Mouse (Mus musculus) liver, postnatal 0 days (tissue): ENCODE data around the gene Zdhhc25. TPM values are rescaled to one million over a fixed set of nuclear protein-coding genes. Genes with fewer than 3 reads are reported as not detected.

Source experiments
- ATAC-seq: fragments of 200-750 bp; cut with Nextera tagmentation; 2 replicates; pipeline ENCODE4 v1.8.0; 2017; ENCODE audit warnings: mild to moderate bottlenecking, moderate library complexity
- DNase-seq: peaks from one replicate; pipeline ENCODE4 v3.0.0-alpha.2; 2016
- H3K27ac ChIP-seq: fragments of 300-500 bp; sonication (generic); 2 replicates; pipeline ENCODE4 v1.5.1; 2014; ENCODE audit warnings: antibody characterized with exemption, moderate library complexity, mild to moderate bottlenecking, low read depth
- H3K27me3 ChIP-seq: fragments of 300-500 bp; sonication (generic); 2 replicates; pipeline ENCODE4 v1.6.1; 2014; ENCODE audit warnings: low read length, control low read depth, mixed read lengths; ENCODE audit not compliant: insufficient read depth
- H3K36me3 ChIP-seq: fragments of 300-500 bp; sonication (generic); replicated peaks from 2 replicates; pipeline ENCODE4 v1.6.1; 2014; ENCODE audit warnings: mild to moderate bottlenecking, control low read depth, low read length, moderate library complexity, mixed read lengths; ENCODE audit not compliant: insufficient read depth
- H3K4me1 ChIP-seq: fragments of 300-500 bp; sonication (generic); 2 replicates; pipeline ENCODE4 v1.6.1; 2014; ENCODE audit warnings: antibody characterized with exemption, mild to moderate bottlenecking, control low read depth; ENCODE audit not compliant: insufficient read depth
- H3K4me2 ChIP-seq: fragments of 300-500 bp; sonication (generic); 2 replicates; pipeline ENCODE4 v1.6.1; 2014; ENCODE audit warnings: low read depth, mild to moderate bottlenecking, low read length, moderate library complexity, mixed read lengths
- H3K4me3 ChIP-seq: fragments of 300-500 bp; sonication (generic); 2 replicates; pipeline ENCODE4 v1.5.1; 2014; ENCODE audit warnings: low read depth, low read length
- H3K9ac ChIP-seq: fragments of 300-500 bp; sonication (generic); replicated peaks from 2 replicates; pipeline ENCODE4 v1.6.1; 2014; ENCODE audit warnings: mild to moderate bottlenecking, moderate library complexity
- H3K9me3 ChIP-seq: fragments of 300-500 bp; sonication (generic); 2 replicates; pipeline ENCODE4 v1.6.1; 2016; ENCODE audit warnings: mild to moderate bottlenecking, control low read depth, low read length, mixed read lengths
- CTCF ChIP-seq: sonication (generic); IDR thresholded peaks from 2 replicates; pipeline ENCODE4 v1.5.1; 2016; ENCODE audit warnings: antibody characterized with exemption, low read depth
- EP300 ChIP-seq: IDR thresholded peaks from 2 replicates; pipeline ENCODE4 v1.6.1; 2016; ENCODE audit warnings: antibody characterized with exemption, low read depth, mild to moderate bottlenecking
- WGBS: fragments of 180-500 bp; shearing (Covaris S2); extraction: QIAGEN DNeasy Blood & Tissue Kit; methylation state at CpG from one replicate; pipeline ENCODE4 v1.1.7; 2014; ENCODE audit not compliant: insufficient replicate concordance; 5-methylcytosine and 5-hydroxymethylcytosine counted together
- polyA plus RNA-seq: library from polyadenylated mRNA; unstranded; fragments of >200 nt; fragmentation: Nextera tagmentation; extraction: Ambion mirVana; gene quantifications from 2 replicates; pipeline ENCODE4 v1.2.1, GENCODE M21; 2015

Gene Zdhhc25
- polyA plus RNA-seq, 1 experiment from 2014 or later = not detected

- Histone ChIP-seq H3K4me2 (no peak overlapping the region), H3K4me1 (no peaks in the 10 kb centered on the region), H3K9me3 (no peaks in the 10 kb centered on the region), H3K36me3 (no peaks in the 10 kb centered on the region), H3K27ac (no peak overlapping the region), H3K27me3 (no peaks in the 10 kb centered on the region), H3K9ac (no peak overlapping the region), H3K4me3 (no peak overlapping the region)
- 76% methylated on average over 17 of the region's 17 CpGs for WGBS
- TF ChIP-seq EP300 (no peak), CTCF (no peak)
- DNase-seq (no peak), ATAC-seq (no peak)
Measured at GRCm38 (mm10) chr15:88604669-88605414, 4.7 kb downstream of the Zdhhc25 start.

- Histone ChIP-seq H3K27ac (no peak overlapping the region), H3K27me3 (no peaks in the 10 kb centered on the region), H3K9ac (no peak overlapping the region), H3K4me2 (no peak overlapping the region), H3K4me1 (no peaks in the 10 kb centered on the region), H3K4me3 (no peak overlapping the region), H3K9me3 (no peaks in the 10 kb centered on the region), H3K36me3 (no peaks in the 10 kb centered on the region)
- WGBS = 77% methylated on average over 5 of the region's 5 CpGs
- DNase-seq = no peak
- TF ChIP-seq CTCF (no peak), EP300 (no peak)
- ATAC-seq = no peak
Measured at GRCm38 (mm10) chr15:88605415-88605785, 5.3 kb downstream of the Zdhhc25 start.

DNA sequence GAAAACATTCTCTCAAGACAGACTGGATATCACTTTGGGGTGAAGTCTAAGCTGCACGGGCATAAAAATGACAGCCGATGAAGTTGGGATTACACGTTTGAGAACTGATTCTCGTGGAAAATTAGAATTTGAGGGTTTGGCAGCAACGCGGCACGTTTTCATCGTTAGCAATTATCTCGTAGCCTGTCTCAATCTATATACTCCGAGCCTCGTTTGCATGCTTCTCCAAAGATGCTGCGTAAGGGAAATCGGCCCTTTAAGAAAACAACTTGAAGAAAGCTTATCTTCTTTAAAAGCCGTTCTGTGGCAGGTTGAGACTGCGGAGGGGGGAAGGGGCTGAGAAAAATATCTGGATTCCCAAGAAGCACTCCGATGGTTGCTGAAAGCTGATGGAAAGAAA is 17.0 kb downstream of the Zdhhc25 start:
- Histone ChIP-seq H3K4me3 (no peak overlapping the region), H3K4me1 (no peaks in the 10 kb centered on the region), H3K36me3 (no peaks in the 10 kb centered on the region), H3K9me3 (no peaks in the 10 kb centered on the region), H3K4me2 (no peak overlapping the region), H3K27ac (no peak overlapping the region), H3K27me3 (no peaks in the 10 kb centered on the region), H3K9ac (no peak overlapping the region)
- no peak for DNase-seq
- ATAC-seq = no peak
- 76% methylated on average over 16 of the region's 16 CpGs for WGBS
- no peak for TF ChIP-seq CTCF
- TF ChIP-seq EP300 = no peak

- H3K4me3 ChIP-seq = no peak overlapping the region
- H3K36me3 ChIP-seq = no peaks in the 10 kb centered on the region
- no peaks in the 10 kb centered on the region for H3K4me1 ChIP-seq
- DNase-seq (no peak), ATAC-seq (no peak)
- H3K4me2 ChIP-seq = no peak overlapping the region
- H3K9me3 ChIP-seq = no peaks in the 10 kb centered on the region
- TF ChIP-seq EP300 (no peak), CTCF (peak; percentile 26; the same call in 1 of the 2 replicates)
- no peak overlapping the region for H3K9ac ChIP-seq
- no peaks in the 10 kb centered on the region for H3K27me3 ChIP-seq
- H3K27ac ChIP-seq = no peak overlapping the region
- 73% methylated on average over 17 of the region's 17 CpGs for WGBS
Measured at GRCm38 (mm10) chr15:88618008-88618773, 18.1 kb downstream of the Zdhhc25 start.

DNA sequence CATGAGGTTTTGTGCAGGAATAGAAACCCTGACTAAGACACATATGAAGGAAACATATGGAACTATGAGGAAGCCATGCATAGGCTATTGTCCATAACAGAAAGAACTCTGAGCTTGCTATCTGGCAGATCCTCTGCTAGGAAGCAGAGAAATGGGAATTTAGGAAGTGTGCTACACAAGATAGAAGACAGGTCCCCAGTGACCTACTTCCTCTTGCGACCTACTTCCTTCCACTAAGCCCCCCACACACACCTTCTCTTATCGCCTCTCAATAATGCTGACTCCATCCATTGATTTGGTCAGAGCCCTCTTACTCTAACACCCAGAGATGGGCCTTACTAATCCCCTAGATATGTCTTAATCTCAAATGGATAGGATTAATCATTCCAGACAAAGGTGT is 19.9 kb downstream of the Zdhhc25 start:
- 57% methylated on average over 2 of the region's 2 CpGs for WGBS
- H3K36me3 ChIP-seq = no peaks in the 10 kb centered on the region
- H3K9ac ChIP-seq = no peak overlapping the region
- no peaks in the 10 kb centered on the region for H3K9me3 ChIP-seq
- no peak overlapping the region for H3K4me3 ChIP-seq
- ATAC-seq (no peak), DNase-seq (no peak)
- no peaks in the 10 kb centered on the region for H3K4me1 ChIP-seq
- TF ChIP-seq CTCF (no peak), EP300 (no peak)
- no peak overlapping the region for H3K4me2 ChIP-seq
- H3K27ac ChIP-seq = no peak overlapping the region
- no peaks in the 10 kb centered on the region for H3K27me3 ChIP-seq

- DNase-seq (no peak), ATAC-seq (no peak)
- H3K4me3 ChIP-seq = no peak overlapping the region
- H3K9me3 ChIP-seq = no peaks in the 10 kb centered on the region
- H3K4me2 ChIP-seq = no peak overlapping the region
- 83% methylated on average over 2 of the region's 2 CpGs for WGBS
- H3K9ac ChIP-seq = no peak overlapping the region
- H3K27ac ChIP-seq = no peak overlapping the region
- TF ChIP-seq EP300 (no peak), CTCF (no peak)
- no peaks in the 10 kb centered on the region for H3K4me1 ChIP-seq
- no peaks in the 10 kb centered on the region for H3K36me3 ChIP-seq
- H3K27me3 ChIP-seq = no peaks in the 10 kb centered on the region
Measured at GRCm38 (mm10) chr15:88623891-88624290, 23.8 kb downstream of the Zdhhc25 start.
